Mouse (Mus musculus) CH12.LX (cell line): ENCODE results near the gene Zfp451. TPM values are rescaled to one million over a fixed set of nuclear protein-coding genes. Genes with fewer than 3 reads are reported as not detected.

Experiments
- DNase-seq: peaks from one replicate; pipeline ENCODE4 v3.0.0-alpha.2; 2013; ENCODE audit errors: extremely low read depth
- H3K27ac ChIP-seq: 2 replicates; pipeline ENCODE4 v1.5.1; 2012; ENCODE audit warnings: low read depth, mild to moderate bottlenecking, control low read depth, moderate library complexity; ENCODE audit not compliant: insufficient read depth
- H3K27me3 ChIP-seq: replicated peaks from 2 replicates; pipeline ENCODE3; 2012; ENCODE audit warnings: inconsistent platforms
- H3K36me3 ChIP-seq, 2 experiments: replicated peaks in 1 of 2; 2 replicates each; pipeline versions ENCODE3 to v1.6.1; 2012; ENCODE audit warnings: inconsistent platforms in 1 of 2, low read length in 1 of 2, mild to moderate bottlenecking in 1 of 2, mixed read lengths in 1 of 2, moderate library complexity in 1 of 2; ENCODE audit not compliant: control insufficient read depth in 1 of 2, insufficient read depth in 1 of 2
- H3K4me1 ChIP-seq, 2 experiments: 2 replicates each; pipeline ENCODE4 v1.6.1; 2012; ENCODE audit warnings: inconsistent platforms in 1 of 2, moderate library complexity in 1 of 2; ENCODE audit not compliant: insufficient read depth in 2 of 2, control insufficient read depth in 1 of 2
- H3K4me2 ChIP-seq: 2 replicates; pipeline ENCODE4 v1.6.1; 2012; ENCODE audit warnings: low read depth, mild to moderate bottlenecking, control low read depth; ENCODE audit not compliant: poor library complexity, insufficient read depth, severe bottlenecking
- H3K4me3 ChIP-seq, 3 experiments: fragments of 150-350 bp in 1 of 3; sonication (generic) in 1 of 3; replicated peaks in 1 of 3; 2 replicates each; pipeline versions ENCODE3 to v1.5.1; 2011 to 2012; ENCODE audit warnings: low read depth in 2 of 3, low read length in 2 of 3, mild to moderate bottlenecking in 2 of 3, moderate library complexity in 2 of 3, control low read depth in 1 of 3, improper control_type of control experiment in 1 of 3, inconsistent platforms in 1 of 3, mixed read lengths in 1 of 3; ENCODE audit not compliant: poor library complexity in 1 of 3
- H3K79me2 ChIP-seq: replicated peaks from 2 replicates; pipeline ENCODE4 v1.6.1; 2012; ENCODE audit warnings: mild to moderate bottlenecking, moderate library complexity; ENCODE audit not compliant: control insufficient read depth, poor library complexity, insufficient read depth, severe bottlenecking; ENCODE audit errors: extremely low read depth
- H3K9ac ChIP-seq: 2 replicates; pipeline ENCODE4 v1.6.1; 2012; ENCODE audit warnings: low read depth, mild to moderate bottlenecking, control low read depth, moderate library complexity; ENCODE audit not compliant: insufficient read depth
- H3K9me3 ChIP-seq: replicated peaks from 2 replicates; pipeline ENCODE3; 2012; ENCODE audit warnings: low read length, inconsistent platforms, mixed read lengths
- CHD1 ChIP-seq: IDR thresholded peaks from 2 replicates; pipeline ENCODE4 v1.6.1; 2012; ENCODE audit warnings: low read depth, low read length, improper control_type of control experiment, inconsistent platforms
- E2F4 ChIP-seq: IDR thresholded peaks from 2 replicates; pipeline ENCODE4 v1.6.1; 2011; ENCODE audit warnings: low read depth, low read length, improper control_type of control experiment; ENCODE audit not compliant: insufficient replicate concordance
- ELF1 ChIP-seq: IDR thresholded peaks from 2 replicates; pipeline ENCODE4 v1.6.1; 2014; ENCODE audit warnings: low read depth, mild to moderate bottlenecking, inconsistent platforms, low read length, improper control_type of control experiment
- EP300 ChIP-seq: IDR thresholded peaks from 2 replicates; pipeline ENCODE4 v1.6.1; 2011; ENCODE audit warnings: low read length, improper control_type of control experiment
- ETS1 ChIP-seq: conservative IDR thresholded peaks from 2 replicates; pipeline ENCODE4 v1.6.1; 2012; ENCODE audit warnings: low read depth, mild to moderate bottlenecking, inconsistent platforms, low read length, improper control_type of control experiment, moderate library complexity
- GABPA ChIP-seq: IDR thresholded peaks from 2 replicates; pipeline ENCODE4 v1.6.1; 2012; ENCODE audit warnings: low read depth, low read length, improper control_type of control experiment, inconsistent platforms; ENCODE audit not compliant: insufficient replicate concordance
- HCFC1 ChIP-seq: IDR thresholded peaks from 2 replicates; pipeline ENCODE4 v1.6.1; 2012; ENCODE audit warnings: low read depth, mild to moderate bottlenecking, inconsistent platforms, low read length, improper control_type of control experiment
- IRF4 ChIP-seq: IDR thresholded peaks from 2 replicates; pipeline ENCODE4 v1.6.1; 2014; ENCODE audit warnings: low read depth, mild to moderate bottlenecking, inconsistent platforms, low read length, improper control_type of control experiment
- KAT2A ChIP-seq: IDR thresholded peaks from 2 replicates; pipeline ENCODE4 v1.6.1; 2012; ENCODE audit warnings: low read length, improper control_type of control experiment, inconsistent platforms; ENCODE audit not compliant: insufficient replicate concordance
- MAFK ChIP-seq: IDR thresholded peaks from 2 replicates; pipeline ENCODE4 v1.6.1; 2011; ENCODE audit warnings: low read length, improper control_type of control experiment; ENCODE audit not compliant: insufficient replicate concordance
- MAX ChIP-seq: IDR thresholded peaks from 2 replicates; pipeline ENCODE4 v1.6.1; 2011; ENCODE audit warnings: low read length, improper control_type of control experiment
- MAZ ChIP-seq: IDR thresholded peaks from 2 replicates; pipeline ENCODE4 v1.6.1; 2012; ENCODE audit warnings: low read depth, mild to moderate bottlenecking, inconsistent platforms, low read length, improper control_type of control experiment, moderate library complexity
- MEF2A ChIP-seq: IDR thresholded peaks from 2 replicates; pipeline ENCODE4 v1.6.1; 2014; ENCODE audit warnings: low read depth, mild to moderate bottlenecking, inconsistent platforms, low read length, improper control_type of control experiment, borderline replicate concordance
- MXI1 ChIP-seq: IDR thresholded peaks from 2 replicates; pipeline ENCODE4 v1.6.1; 2011; ENCODE audit warnings: mild to moderate bottlenecking, low read depth, low read length, improper control_type of control experiment
- MYC ChIP-seq: IDR thresholded peaks from 2 replicates; pipeline ENCODE4 v1.6.1; 2011; ENCODE audit warnings: low read depth, mild to moderate bottlenecking, improper control_type of control experiment, low read length
- NELFE ChIP-seq: IDR thresholded peaks from 2 replicates; pipeline ENCODE4 v1.6.1; 2011; ENCODE audit warnings: low read depth, low read length, improper control_type of control experiment
- NRF1 ChIP-seq: IDR thresholded peaks from 2 replicates; pipeline ENCODE4 v1.6.1; 2014; ENCODE audit warnings: low read depth, mild to moderate bottlenecking, inconsistent platforms, low read length, improper control_type of control experiment, moderate library complexity
- PAX5 ChIP-seq: IDR thresholded peaks from 2 replicates; pipeline ENCODE4 v1.6.1; 2012; ENCODE audit warnings: low read length, inconsistent platforms, mixed read lengths
- POLR2A ChIP-seq: IDR thresholded peaks from 2 replicates; pipeline ENCODE4 v1.6.1; 2011; ENCODE audit warnings: low read depth, mild to moderate bottlenecking, improper control_type of control experiment, low read length
- POLR2AphosphoS2 ChIP-seq: IDR thresholded peaks from 2 replicates; pipeline ENCODE4 v1.6.1; 2011; ENCODE audit warnings: low read depth, low read length, improper control_type of control experiment
- RCOR1 ChIP-seq: conservative IDR thresholded peaks from 2 replicates; pipeline ENCODE4 v1.6.1; 2012; ENCODE audit warnings: low read depth, mild to moderate bottlenecking, inconsistent platforms, low read length, improper control_type of control experiment
- SIN3A ChIP-seq: IDR thresholded peaks from 2 replicates; pipeline ENCODE4 v1.6.1; 2012; ENCODE audit warnings: low read length, improper control_type of control experiment, inconsistent platforms
- SMC3 ChIP-seq: IDR thresholded peaks from 2 replicates; pipeline ENCODE4 v1.6.1; 2011; ENCODE audit warnings: low read depth, low read length, improper control_type of control experiment
- TBP ChIP-seq: conservative IDR thresholded peaks from 2 replicates; pipeline ENCODE4 v1.6.1; 2011; ENCODE audit warnings: low read depth, low read length, improper control_type of control experiment
- TCF12 ChIP-seq: IDR thresholded peaks from 2 replicates; pipeline ENCODE4 v1.6.1; 2014; ENCODE audit warnings: low read depth, mild to moderate bottlenecking, inconsistent platforms, low read length, improper control_type of control experiment
- UBTF ChIP-seq: IDR thresholded peaks from 2 replicates; pipeline ENCODE4 v1.6.1; 2012; ENCODE audit warnings: low read depth, mild to moderate bottlenecking, inconsistent platforms, low read length, improper control_type of control experiment, moderate library complexity
- ZKSCAN1 ChIP-seq: IDR thresholded peaks from 2 replicates; pipeline ENCODE4 v1.6.1; 2012; ENCODE audit warnings: low read depth, inconsistent platforms, low read length, improper control_type of control experiment, borderline replicate concordance
- ZMIZ1 ChIP-seq: IDR thresholded peaks from 2 replicates; pipeline ENCODE4 v1.6.1; 2012; ENCODE audit warnings: low read depth, mild to moderate bottlenecking, inconsistent platforms, low read length, improper control_type of control experiment
- dilution Hi-C: fragments of 300-500 bp; cut with MboI; formaldehyde crosslinking; loops from 2 replicates; pipeline ENCODE4 v1.14.3; 2020; ENCODE audit warnings: low sequenced_read_pairs; ENCODE audit not compliant: extremely low pct_unique_long_range_greater_than_20kb, extremely low pct_ligation_motif_present
- in situ Hi-C: fragments of 300-500 bp; cut with MboI; formaldehyde crosslinking; loops from 3 replicates; pipeline ENCODE4 v1.14.3; 2019; ENCODE audit warnings: low sequenced_read_pairs, low pct_ligation_motif_present, low pct_unique_long_range_greater_than_20kb, mixed read lengths
- polyA plus RNA-seq: library from polyadenylated mRNA; unstranded; fragments of >175 nt; gene quantifications from 2 replicates; pipeline ENCODE4 v1.2.1, GENCODE M21; 2012; ENCODE audit warnings: low read depth; ENCODE audit not compliant: insufficient read length
- total RNA-seq, 2 experiments: library from RNA; depleted of rRNA; stranded (reverse); fragments of 300-350 nt in 1 of 2; fragments of >200 nt in 1 of 2; gene quantifications; 2 replicates each; pipeline ENCODE4 v1.2.3; 2012 to 2014

Gene Zfp451
- total RNA-seq (2012; rRNA removed) = 13.9 and 16.6 TPM in 2 replicates
- total RNA-seq (2014; rRNA removed) = 21.2 and 23.0 TPM in 2 replicates
- polyA plus RNA-seq = 20.5 and 22.9 TPM in 2 replicates

DNA sequence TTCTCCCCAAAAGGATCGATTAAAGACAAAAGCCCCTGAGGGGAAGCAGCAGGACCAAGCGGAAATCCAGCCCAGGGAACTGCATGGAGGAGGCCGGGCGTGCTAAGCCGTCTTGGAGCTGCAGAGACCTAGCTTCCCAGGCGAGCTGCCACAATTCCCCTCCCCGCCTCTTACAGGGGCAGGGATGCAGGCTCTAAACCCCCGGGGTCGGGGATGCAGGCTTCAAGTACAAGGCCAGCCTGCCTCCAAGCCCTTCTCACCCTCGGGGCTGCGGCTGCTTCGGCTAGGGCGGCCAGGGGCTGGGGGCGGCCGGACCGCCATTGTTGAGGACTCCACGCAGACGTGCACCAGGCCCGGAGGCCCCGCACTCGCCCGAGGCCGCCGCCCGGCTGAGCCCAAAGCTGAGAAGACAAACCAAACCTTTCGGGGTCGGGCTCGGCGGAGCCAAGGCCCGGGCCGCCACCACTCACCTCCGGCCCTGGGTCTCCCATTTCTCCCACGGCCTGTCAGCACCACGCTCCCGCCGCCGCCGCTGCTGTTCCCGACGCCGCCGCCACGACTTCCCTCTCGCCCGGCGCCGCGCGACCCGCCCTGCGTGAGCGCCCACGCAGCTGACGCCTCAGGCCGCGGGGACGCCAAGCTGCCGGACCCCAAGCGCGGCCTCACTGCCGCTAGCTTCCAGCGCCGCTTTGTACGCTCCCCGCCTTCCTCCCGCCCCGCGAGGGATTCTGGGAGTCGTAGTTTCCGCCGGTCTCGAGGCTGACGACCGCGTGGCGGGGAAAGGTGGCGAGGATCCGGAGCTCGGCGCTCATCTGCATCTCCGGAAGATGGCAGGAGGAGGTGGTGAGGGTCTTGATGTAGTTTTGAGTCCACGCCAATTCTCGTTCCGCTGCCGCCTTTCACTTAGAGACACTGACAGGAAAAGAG lies at the start of gene Zfp451:
Zfp451 (minus strand) TSS at position 728 of the 927 bp plus-strand sequence.
- H3K4me3 ChIP-seq = peak within 1 kb of the TSS; percentile 89 to 94 (median 93)
- H3K27ac ChIP-seq = peak within 1 kb of the TSS; percentile 28; the same call in 1 of the 2 replicates
- peaks cover 17 to 34% of the 10 kb centered on the region in 2 experiments for H3K36me3 ChIP-seq
- H3K9ac ChIP-seq = peak within 1 kb of the TSS; percentile 87
- peaks cover 2 to 28% of the 10 kb centered on the region in 2 experiments; a peak in 3 of 4 replicates for H3K4me1 ChIP-seq
- peaks cover 41% of the 10 kb centered on the region for H3K79me2 ChIP-seq
- peak within 1 kb of the TSS; percentile 72 for H3K4me2 ChIP-seq
- in situ Hi-C loops = no loop called here
- no peaks in the 10 kb centered on the region for H3K9me3 ChIP-seq
- no peaks in the 10 kb centered on the region for H3K27me3 ChIP-seq
- DNase-seq = peak; percentile 83
- TF ChIP-seq UBTF = peak; percentile 84; the same call in 1 of the 2 replicates
- no peak for TF ChIP-seq PAX5
- peak; percentile 99 for TF ChIP-seq MAX
- peak; percentile 87; the same call in 1 of the 2 replicates for TF ChIP-seq KAT2A
- peak; percentile 52 for TF ChIP-seq NRF1
- peak; percentile 82 for TF ChIP-seq ELF1
- TF ChIP-seq NELFE = peak; percentile 79; the same call in 1 of the 2 replicates
- peak; percentile 31; the same call in 1 of the 2 replicates for TF ChIP-seq MAZ
- peak; percentile 91 for TF ChIP-seq POLR2A
- TF ChIP-seq CHD1 = no peak
- peak; percentile 72 for TF ChIP-seq TCF12
- TF ChIP-seq ETS1 = 0 out of 2 replicates have a peak, but pooled peaks have one; percentile 23
- peak; percentile 43; the same call in 1 of the 2 replicates for TF ChIP-seq POLR2AphosphoS2
- no peak for TF ChIP-seq MAFK
- TF ChIP-seq SMC3 = no peak
- TF ChIP-seq MYC = peak; percentile 98
- peak; percentile 64; the same call in 1 of the 2 replicates for TF ChIP-seq E2F4
- peak; percentile 87 for TF ChIP-seq MXI1
- TF ChIP-seq MEF2A = 0 out of 2 replicates have a peak, but pooled peaks have one; percentile 10
- no peak for TF ChIP-seq ZKSCAN1
- TF ChIP-seq HCFC1 = peak; percentile 96
- TF ChIP-seq GABPA = peak; percentile 16; the same call in 1 of the 2 replicates
- TF ChIP-seq IRF4 = peak; percentile 55; the same call in 1 of the 2 replicates
- TF ChIP-seq ZMIZ1 = peak; percentile 69
- TF ChIP-seq SIN3A = peak; percentile 54
- TF ChIP-seq TBP = 0 out of 2 replicates have a peak, but pooled peaks have one; percentile 39
- no peak for TF ChIP-seq EP300
- no peak for TF ChIP-seq RCOR1
- dilution Hi-C loops = no loop called here
